Mouse (Mus musculus): Measurements from ENCODE around the gene Rpl36a-ps1. TPM values are rescaled to one million over a fixed set of nuclear protein-coding genes. Genes with fewer than 3 reads are reported as not detected.

Rpl36a-ps1 gene
- polyA plus RNA-seq, 1 experiment, result 0.30 TPM

GRCm38 (mm10) chr14:98958978-98959658 is 35.0 kb downstream of the Rpl36a-ps1 start:
- no peak for DNase-seq (ENCODE audit: low read depth, low spot score)
- WGBS, result 42% methylated on average over 17 of the region's 17 CpGs

GRCm38 (mm10) chr14:98956788-98957187 is 37.3 kb downstream of the Rpl36a-ps1 start:
- 90% methylated on average over 9 of the region's 9 CpGs for WGBS

GRCm38 (mm10) chr14:98952441-98952840 is 41.7 kb downstream of the Rpl36a-ps1 start:
- WGBS, result 80% methylated on average over 7 of the region's 7 CpGs
- DNase-seq (ENCODE audit: low read depth, low spot score), result no peak

More at GRCm38 (mm10) chr14:98956788-98957187, 37.3 kb downstream of the Rpl36a-ps1 start:
- no peak for DNase-seq (ENCODE audit: low read depth, low spot score)

GRCm38 (mm10) chr14:98951626-98952290 is 42.4 kb downstream of the Rpl36a-ps1 start:
- WGBS, result 80% methylated on average over 4 of the region's 4 CpGs
- DNase-seq (ENCODE audit: low read depth, low spot score), result no peak

Other genes starting within 250 kb of the Rpl36a-ps1 start
- gene Mzt1, start 51.8 kb upstream of the Rpl36a-ps1 start, polyA plus RNA-seq (2012; rRNA removed), result 7.0 and 9.5 TPM in 2 replicates
- 6.0 and 9.4 TPM in 2 replicates for gene Bora, start 51.9 kb upstream of the Rpl36a-ps1 start, polyA plus RNA-seq (2012; rRNA removed)
- gene Pibf1, start 105.1 kb upstream of the Rpl36a-ps1 start, polyA plus RNA-seq (2012; rRNA removed), result 0.73 and 1.4 TPM in 2 replicates
- gene Dis3, start 105.5 kb upstream of the Rpl36a-ps1 start, polyA plus RNA-seq (2012; rRNA removed), result 2.7 and 4.4 TPM in 2 replicates